Mouse (Mus musculus): ENCODE data around the gene Slc38a7.

DNA sequence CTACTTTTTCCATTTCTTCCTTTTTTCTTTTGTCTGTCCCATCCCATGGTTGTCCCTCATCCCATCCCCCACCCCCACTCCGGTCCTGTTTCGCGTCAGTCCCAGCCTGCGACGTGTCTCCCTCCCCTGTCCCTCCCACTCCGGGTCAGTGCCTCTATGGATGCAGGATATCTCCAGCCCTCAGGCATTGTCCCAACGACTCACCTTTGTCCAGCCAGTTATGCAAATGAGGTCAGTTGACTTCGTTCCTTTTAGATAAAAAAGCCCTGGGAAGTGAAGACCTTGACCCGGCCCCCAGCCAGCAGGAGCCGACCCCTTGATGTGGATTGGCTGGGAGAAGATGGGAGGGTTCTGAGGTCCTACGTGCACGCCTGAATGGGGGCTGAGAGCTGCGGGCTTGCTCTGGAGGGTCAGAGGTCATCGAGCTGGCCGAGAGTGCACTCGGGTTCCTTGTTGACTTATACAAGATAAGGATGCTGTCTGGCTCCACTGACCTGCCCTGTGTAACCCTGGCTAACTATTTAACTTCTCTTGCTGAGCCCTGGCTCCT is 19.8 kb downstream of the Slc38a7 start:
- TF ChIP-seq EP300 (IDR thresholded peaks at IDR 0.05; ENCODE audit: low read depth): no peak; the same call in 1 of the 2 replicates
- no peak for TF ChIP-seq CTCF (IDR thresholded peaks at IDR 0.05; ENCODE audit: low read depth)

Measured in liver, embryonic 14.5 days (tissue).